Mouse (Mus musculus): ENCODE data around the gene Spg20. TPM values are rescaled to one million over a fixed set of nuclear protein-coding genes. Genes with fewer than 3 reads are reported as not detected.

Gene Spg20
- polyA plus RNA-seq, 1 experiment, result 9.0 TPM

GRCm38 (mm10) chr3:55086948-55087347 is 25.0 kb upstream of the Spg20 start:
- no peaks in the 10 kb centered on the region for H3K27me3 ChIP-seq (ENCODE audit: control insufficient read depth, insufficient read depth, low read length)
- no peak overlapping the region for H3K4me3 ChIP-seq (ENCODE audit: control insufficient read depth, insufficient read depth, low read length)
- no peak for DNase-seq
- no peak overlapping the region for H3K27ac ChIP-seq (ENCODE audit: control insufficient read depth, insufficient read depth, low read length)
- WGBS, result 89% methylated on average over 5 of the region's 5 CpGs
- no peak for TF ChIP-seq CTCF (IDR thresholded peaks at IDR 0.05; ENCODE audit: borderline replicate concordance, control insufficient read depth, extremely low read depth, insufficient read depth, low read length, poor library complexity)
- no peak for TF ChIP-seq POLR2A (IDR thresholded peaks at IDR 0.05; ENCODE audit: control insufficient read depth, extremely low read depth, insufficient read depth, low read length, poor library complexity)
- no peaks in the 10 kb centered on the region for H3K36me3 ChIP-seq (ENCODE audit: control insufficient read depth, insufficient read depth, low read length)
- H3K4me1 ChIP-seq (replicated peaks; ENCODE audit: control insufficient read depth, insufficient read depth, low read length), result no peaks in the 10 kb centered on the region

- Histone ChIP-seq H3K4me3 (ENCODE audit: control insufficient read depth, insufficient read depth, low read length) (no peak overlapping the region), H3K27me3 (ENCODE audit: control insufficient read depth, insufficient read depth, low read length) (no peaks in the 10 kb centered on the region), H3K4me1 (replicated peaks; ENCODE audit: control insufficient read depth, insufficient read depth, low read length) (no peaks in the 10 kb centered on the region), H3K27ac (ENCODE audit: control insufficient read depth, insufficient read depth, low read length) (no peak overlapping the region), H3K36me3 (ENCODE audit: control insufficient read depth, insufficient read depth, low read length) (no peaks in the 10 kb centered on the region)
- DNase-seq, result no peak
- 75% methylated on average over 4 of the region's 4 CpGs for WGBS
- no peak for TF ChIP-seq POLR2A (IDR thresholded peaks at IDR 0.05; ENCODE audit: control insufficient read depth, extremely low read depth, insufficient read depth, low read length, poor library complexity)
- no peak for TF ChIP-seq CTCF (IDR thresholded peaks at IDR 0.05; ENCODE audit: borderline replicate concordance, control insufficient read depth, extremely low read depth, insufficient read depth, low read length, poor library complexity)
These were observed 24.5 kb upstream of the Spg20 start for GRCm38 (mm10) chr3:55087360-55087759.

GRCm38 (mm10) chr3:55088359-55088758 is 23.5 kb upstream of the Spg20 start:
- Histone ChIP-seq H3K4me1 (replicated peaks; ENCODE audit: control insufficient read depth, insufficient read depth, low read length) (no peaks in the 10 kb centered on the region), H3K4me3 (ENCODE audit: control insufficient read depth, insufficient read depth, low read length) (no peak overlapping the region), H3K27me3 (ENCODE audit: control insufficient read depth, insufficient read depth, low read length) (no peaks in the 10 kb centered on the region), H3K27ac (ENCODE audit: control insufficient read depth, insufficient read depth, low read length) (no peak overlapping the region), H3K36me3 (ENCODE audit: control insufficient read depth, insufficient read depth, low read length) (no peaks in the 10 kb centered on the region)
- DNase-seq, result no peak
- WGBS, result 43% methylated on average over 4 of the region's 4 CpGs
- no peak for TF ChIP-seq POLR2A (IDR thresholded peaks at IDR 0.05; ENCODE audit: control insufficient read depth, extremely low read depth, insufficient read depth, low read length, poor library complexity)
- no peak for TF ChIP-seq CTCF (IDR thresholded peaks at IDR 0.05; ENCODE audit: borderline replicate concordance, control insufficient read depth, extremely low read depth, insufficient read depth, low read length, poor library complexity)

- Histone ChIP-seq H3K27ac (ENCODE audit: control insufficient read depth, insufficient read depth, low read length) (no peak overlapping the region), H3K4me1 (replicated peaks; ENCODE audit: control insufficient read depth, insufficient read depth, low read length) (no peaks in the 10 kb centered on the region), H3K4me3 (ENCODE audit: control insufficient read depth, insufficient read depth, low read length) (no peak overlapping the region), H3K27me3 (ENCODE audit: control insufficient read depth, insufficient read depth, low read length) (no peaks in the 10 kb centered on the region), H3K36me3 (ENCODE audit: control insufficient read depth, insufficient read depth, low read length) (no peaks in the 10 kb centered on the region)
- WGBS, result 74% methylated on average over 3 of the region's 3 CpGs
- DNase-seq, result no peak
- TF ChIP-seq CTCF (IDR thresholded peaks at IDR 0.05; ENCODE audit: borderline replicate concordance, control insufficient read depth, extremely low read depth, insufficient read depth, low read length, poor library complexity) (no peak), POLR2A (IDR thresholded peaks at IDR 0.05; ENCODE audit: control insufficient read depth, extremely low read depth, insufficient read depth, low read length, poor library complexity) (no peak)
These were observed 23.1 kb upstream of the Spg20 start for GRCm38 (mm10) chr3:55088843-55089242.

- no peaks in the 10 kb centered on the region for H3K36me3 ChIP-seq (ENCODE audit: control insufficient read depth, insufficient read depth, low read length)
- DNase-seq, result no peak
- H3K4me3 ChIP-seq (ENCODE audit: control insufficient read depth, insufficient read depth, low read length), result no peak overlapping the region
- no peaks in the 10 kb centered on the region for H3K4me1 ChIP-seq (replicated peaks; ENCODE audit: control insufficient read depth, insufficient read depth, low read length)
- 95% methylated on average over 4 of the region's 4 CpGs for WGBS
- TF ChIP-seq POLR2A (IDR thresholded peaks at IDR 0.05; ENCODE audit: control insufficient read depth, extremely low read depth, insufficient read depth, low read length, poor library complexity) (no peak), CTCF (IDR thresholded peaks at IDR 0.05; ENCODE audit: borderline replicate concordance, control insufficient read depth, extremely low read depth, insufficient read depth, low read length, poor library complexity) (no peak)
- H3K27ac ChIP-seq (ENCODE audit: control insufficient read depth, insufficient read depth, low read length), result no peak overlapping the region
- no peaks in the 10 kb centered on the region for H3K27me3 ChIP-seq (ENCODE audit: control insufficient read depth, insufficient read depth, low read length)
These were observed 22.6 kb upstream of the Spg20 start for GRCm38 (mm10) chr3:55089291-55089690.

- no peaks in the 10 kb centered on the region for H3K27me3 ChIP-seq (ENCODE audit: control insufficient read depth, insufficient read depth, low read length)
- TF ChIP-seq POLR2A (IDR thresholded peaks at IDR 0.05; ENCODE audit: control insufficient read depth, extremely low read depth, insufficient read depth, low read length, poor library complexity) (no peak), CTCF (IDR thresholded peaks at IDR 0.05; ENCODE audit: borderline replicate concordance, control insufficient read depth, extremely low read depth, insufficient read depth, low read length, poor library complexity) (no peak)
- WGBS, result 92% methylated on average over 1 of the region's 1 CpGs
- no peak overlapping the region for H3K27ac ChIP-seq (ENCODE audit: control insufficient read depth, insufficient read depth, low read length)
- H3K36me3 ChIP-seq (ENCODE audit: control insufficient read depth, insufficient read depth, low read length), result no peaks in the 10 kb centered on the region
- H3K4me1 ChIP-seq (replicated peaks; ENCODE audit: control insufficient read depth, insufficient read depth, low read length), result no peaks in the 10 kb centered on the region
- no peak for DNase-seq
- no peak overlapping the region for H3K4me3 ChIP-seq (ENCODE audit: control insufficient read depth, insufficient read depth, low read length)
These were observed 18.7 kb upstream of the Spg20 start for GRCm38 (mm10) chr3:55093161-55093560.

All from thymus, adult 2 months (tissue).